Mouse (Mus musculus): ENCODE results near the gene Trim65. TPM values are rescaled to one million over a fixed set of nuclear protein-coding genes. Genes with fewer than 3 reads are reported as not detected.
A peak's percentile ranks its signal among the peaks of the same experiment; 100 is the strongest.

Gene Trim65
- polyA plus RNA-seq, 1 experiment, result 3.4 TPM

DNA sequence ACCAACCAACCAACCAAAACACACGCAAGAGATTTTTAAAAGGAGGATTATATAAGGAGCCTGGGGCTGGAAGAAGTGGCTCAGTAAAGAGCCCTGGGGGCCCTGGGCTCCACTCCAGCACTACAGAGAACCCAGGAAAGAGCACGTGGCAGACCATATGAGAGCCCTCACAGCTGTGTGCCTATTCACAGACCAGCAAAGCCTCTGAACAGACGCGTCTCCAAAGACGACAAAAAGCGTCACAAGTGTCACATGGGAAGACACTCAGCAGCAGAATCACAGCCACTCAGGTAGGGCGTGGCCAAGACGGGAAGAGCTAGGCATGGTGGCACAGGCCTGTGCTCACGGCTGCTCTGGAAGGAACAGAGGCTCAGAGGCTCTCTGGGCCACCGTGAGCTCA, 31.2 kb upstream of the Trim65 start:
- DNase-seq (ENCODE audit: low read depth), result peak; percentile 61

DNA sequence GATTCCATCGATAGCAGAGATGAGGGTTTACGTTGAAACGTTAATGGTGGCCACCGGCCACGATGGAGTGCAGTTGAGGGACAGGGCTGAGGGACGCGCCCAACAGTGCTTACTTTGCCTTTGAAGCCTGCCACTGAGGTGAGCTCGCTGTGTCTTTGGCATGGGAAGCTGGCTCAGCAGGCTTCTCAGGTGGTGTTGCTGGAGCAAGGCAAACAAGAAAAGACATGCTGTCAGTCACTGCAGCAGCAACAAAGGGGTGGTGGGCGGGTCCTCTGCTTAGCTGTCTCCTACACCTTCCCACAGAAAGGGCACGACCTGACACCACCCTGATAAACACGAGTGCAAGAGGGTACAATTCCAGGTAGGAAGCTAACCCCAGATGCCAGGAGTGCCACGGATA, 30.4 kb upstream of the Trim65 start:
- TF ChIP-seq CTCF (IDR thresholded peaks at IDR 0.05; ENCODE audit: borderline replicate concordance, extremely low read depth, insufficient read depth, insufficient read length) (no peak), POLR2A (IDR thresholded peaks at IDR 0.05; ENCODE audit: borderline replicate concordance, extremely low read depth, insufficient read depth, insufficient read length, poor library complexity, severe bottlenecking) (no peak)
- DNase-seq (ENCODE audit: low read depth), result no peak

More for the DNA sequence above, 31.2 kb upstream of the Trim65 start:
- TF ChIP-seq POLR2A (IDR thresholded peaks at IDR 0.05; ENCODE audit: borderline replicate concordance, extremely low read depth, insufficient read depth, insufficient read length, poor library complexity, severe bottlenecking) (no peak), CTCF (IDR thresholded peaks at IDR 0.05; ENCODE audit: borderline replicate concordance, extremely low read depth, insufficient read depth, insufficient read length) (no peak)

DNA sequence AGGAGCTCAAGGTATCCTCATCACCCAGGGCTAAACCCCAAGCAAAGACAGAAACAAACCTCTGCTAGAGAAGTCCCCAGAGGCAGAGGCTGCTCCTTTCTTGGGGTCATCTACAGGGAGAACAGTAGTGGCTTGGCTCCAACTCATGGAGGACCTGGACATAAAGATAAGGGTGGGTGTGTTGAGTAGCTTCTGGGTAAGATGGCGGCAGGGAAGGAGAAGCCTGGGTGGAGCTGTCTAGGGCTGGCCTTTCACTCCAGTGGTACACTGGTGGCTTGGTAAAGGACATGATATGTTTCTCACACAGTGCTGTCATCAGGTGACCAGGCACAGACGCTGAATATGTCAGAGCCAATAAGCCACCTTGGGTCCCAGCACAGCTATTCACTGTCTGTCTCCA, 20.0 kb upstream of the Trim65 start:
- no peak for DNase-seq (ENCODE audit: low read depth)
- TF ChIP-seq POLR2A (IDR thresholded peaks at IDR 0.05; ENCODE audit: borderline replicate concordance, extremely low read depth, insufficient read depth, insufficient read length, poor library complexity, severe bottlenecking) (no peak), CTCF (IDR thresholded peaks at IDR 0.05; ENCODE audit: borderline replicate concordance, extremely low read depth, insufficient read depth, insufficient read length) (no peak)

DNA sequence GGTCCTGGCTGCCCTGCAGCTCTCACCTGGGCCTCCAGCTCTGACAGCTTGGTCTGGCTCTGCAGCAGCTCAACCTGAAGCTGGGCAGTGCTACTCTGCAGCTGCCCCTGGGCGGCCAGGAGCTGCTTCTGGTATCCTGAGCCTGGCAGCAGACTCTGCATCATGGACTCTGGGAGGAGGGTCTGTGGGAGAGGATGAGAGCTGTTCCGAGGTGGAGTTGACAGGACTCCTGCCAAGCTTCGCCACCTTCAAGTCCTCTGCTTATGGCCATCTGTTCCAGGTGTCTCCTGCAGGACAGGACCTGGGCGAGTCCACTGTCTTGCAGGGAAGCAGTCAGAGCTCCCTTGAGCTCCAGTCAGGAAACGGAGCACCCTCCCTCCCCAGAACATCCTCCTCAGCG, 18.4 kb upstream of the Trim65 start:
- no peak for DNase-seq (ENCODE audit: low read depth)
- TF ChIP-seq CTCF (IDR thresholded peaks at IDR 0.05; ENCODE audit: borderline replicate concordance, extremely low read depth, insufficient read depth, insufficient read length) (no peak), POLR2A (IDR thresholded peaks at IDR 0.05; ENCODE audit: borderline replicate concordance, extremely low read depth, insufficient read depth, insufficient read length, poor library complexity, severe bottlenecking) (no peak)

DNA sequence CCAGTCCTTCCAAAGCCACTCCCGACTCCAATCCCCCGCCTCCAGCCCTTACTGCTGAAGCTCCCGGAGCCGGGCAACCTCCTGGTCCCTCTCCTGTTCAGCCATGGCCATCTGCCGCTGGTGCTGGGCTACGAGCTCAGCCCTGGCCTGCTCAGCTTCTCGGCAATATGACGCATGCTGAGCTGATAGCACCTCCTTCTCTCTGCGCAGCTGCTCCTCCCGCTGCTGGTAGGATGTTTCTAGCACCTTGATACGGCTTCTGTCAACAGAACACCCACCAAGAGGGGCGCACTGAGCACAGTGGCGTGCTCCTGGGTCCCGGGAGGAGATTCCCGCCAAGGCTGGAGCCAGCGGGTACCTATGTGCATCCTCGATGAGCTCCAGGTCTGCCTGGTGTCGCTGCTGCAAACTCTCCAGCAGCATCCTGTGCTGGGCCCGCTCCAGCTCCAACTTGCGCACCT, 17.9 kb upstream of the Trim65 start:
- peak; percentile 29 for DNase-seq (ENCODE audit: low read depth)
- TF ChIP-seq POLR2A (IDR thresholded peaks at IDR 0.05; ENCODE audit: borderline replicate concordance, extremely low read depth, insufficient read depth, insufficient read length, poor library complexity, severe bottlenecking) (no peak), CTCF (IDR thresholded peaks at IDR 0.05; ENCODE audit: borderline replicate concordance, extremely low read depth, insufficient read depth, insufficient read length) (no peak)

DNA sequence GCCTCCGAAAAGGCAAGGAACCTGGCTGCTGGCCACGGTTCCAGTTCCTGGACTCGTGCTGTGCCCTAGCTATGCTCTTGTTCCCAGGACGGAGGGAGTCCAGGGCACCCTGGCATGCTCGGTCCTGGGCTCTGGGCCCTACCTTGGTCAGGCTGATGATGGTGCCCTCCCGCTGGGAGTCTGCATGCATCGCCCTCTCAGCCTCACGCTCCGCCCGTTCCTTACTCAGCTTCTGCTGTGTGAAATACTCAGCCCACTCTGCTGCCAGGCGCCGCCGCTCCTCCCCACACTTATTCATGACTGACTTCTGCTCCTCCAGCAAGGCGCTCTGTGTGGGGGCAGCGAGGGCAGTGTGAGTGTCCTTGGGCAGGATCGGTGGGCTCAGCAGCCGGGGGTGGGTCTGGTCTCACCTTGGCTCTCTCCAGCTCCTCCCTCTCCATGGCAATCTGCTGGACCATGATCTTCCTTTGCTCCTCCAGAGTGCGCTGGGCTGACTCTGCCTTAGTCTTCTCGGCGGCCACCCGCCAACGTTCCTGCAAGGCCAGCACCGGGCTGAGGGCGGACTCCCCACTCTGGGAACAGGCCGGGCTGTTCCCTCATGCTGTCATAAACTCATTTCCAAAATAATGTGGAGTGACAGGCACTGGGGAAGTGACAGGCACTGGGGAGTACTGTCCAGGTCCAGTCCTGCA, 15.5 kb upstream of the Trim65 start:
- DNase-seq (ENCODE audit: low read depth), result peak; percentile 41
- TF ChIP-seq CTCF (IDR thresholded peaks at IDR 0.05; ENCODE audit: borderline replicate concordance, extremely low read depth, insufficient read depth, insufficient read length) (no peak), POLR2A (IDR thresholded peaks at IDR 0.05; ENCODE audit: borderline replicate concordance, extremely low read depth, insufficient read depth, insufficient read length, poor library complexity, severe bottlenecking) (no peak)

DNA sequence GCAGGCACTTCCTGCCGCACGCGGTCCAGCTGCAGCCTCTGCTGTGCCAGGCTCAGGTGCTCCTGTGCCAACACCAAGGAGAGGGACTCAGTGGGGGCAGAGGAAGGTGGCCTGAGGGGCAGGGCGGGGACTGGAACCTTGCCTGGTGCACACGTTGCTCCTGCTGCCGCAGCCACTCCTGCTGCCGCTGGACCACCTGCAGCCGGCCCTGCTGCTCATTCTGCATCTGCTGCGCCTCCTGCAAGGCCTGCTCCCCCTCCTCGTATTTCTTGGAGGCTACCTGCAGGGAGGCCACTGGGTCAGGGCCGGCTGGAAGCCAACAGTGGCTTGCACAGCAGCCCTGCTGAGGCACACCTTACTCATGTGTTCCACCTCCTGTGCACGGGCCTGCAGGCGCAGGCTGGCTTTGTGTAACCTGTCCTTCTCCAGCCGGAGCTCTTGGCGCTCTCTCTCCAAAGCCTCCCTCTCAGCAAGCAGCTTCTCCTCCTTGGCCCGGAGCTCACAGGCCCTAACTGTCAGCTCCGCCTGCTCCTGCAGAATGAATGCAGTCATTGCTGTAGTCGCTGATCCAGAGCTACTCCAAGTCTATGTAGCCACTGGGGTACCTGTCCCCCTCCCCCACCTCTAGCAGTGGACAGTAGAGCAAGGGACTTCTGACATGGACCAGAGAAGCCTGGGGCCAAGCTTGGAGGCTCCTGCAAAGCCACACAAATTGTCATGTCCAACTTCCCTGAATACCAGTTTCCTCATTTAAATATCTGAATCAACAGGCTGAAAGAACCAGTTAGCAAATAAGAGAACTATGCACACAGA, 14.8 kb upstream of the Trim65 start:
- TF ChIP-seq CTCF (IDR thresholded peaks at IDR 0.05; ENCODE audit: borderline replicate concordance, extremely low read depth, insufficient read depth, insufficient read length) (no peak), POLR2A (IDR thresholded peaks at IDR 0.05; ENCODE audit: borderline replicate concordance, extremely low read depth, insufficient read depth, insufficient read length, poor library complexity, severe bottlenecking) (no peak)
- no peak for DNase-seq (ENCODE audit: low read depth)

DNA sequence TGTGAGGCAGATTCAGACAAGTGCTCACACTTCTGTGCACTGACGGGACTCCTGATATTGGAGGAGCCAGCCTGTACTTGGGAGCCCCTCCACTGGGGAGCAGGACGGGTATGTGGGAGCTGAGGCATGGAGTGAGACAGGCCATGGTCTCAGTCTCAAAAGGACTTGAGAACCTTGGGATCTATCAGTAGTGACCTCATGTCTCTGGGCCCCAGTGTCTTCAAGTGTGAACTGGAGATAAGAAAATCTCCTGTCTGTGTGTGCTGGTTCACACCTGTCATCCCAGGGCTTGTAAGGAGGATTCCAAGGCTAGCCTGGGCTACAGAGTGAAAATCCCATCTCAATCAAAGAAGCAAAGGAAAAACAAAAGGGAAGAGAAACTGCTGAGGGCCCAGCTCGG, 12.5 kb upstream of the Trim65 start:
- TF ChIP-seq CTCF (IDR thresholded peaks at IDR 0.05; ENCODE audit: borderline replicate concordance, extremely low read depth, insufficient read depth, insufficient read length), result no peak
- TF ChIP-seq POLR2A (IDR thresholded peaks at IDR 0.05; ENCODE audit: borderline replicate concordance, extremely low read depth, insufficient read depth, insufficient read length, poor library complexity, severe bottlenecking), result no peak
- no peak for DNase-seq (ENCODE audit: low read depth)

DNA sequence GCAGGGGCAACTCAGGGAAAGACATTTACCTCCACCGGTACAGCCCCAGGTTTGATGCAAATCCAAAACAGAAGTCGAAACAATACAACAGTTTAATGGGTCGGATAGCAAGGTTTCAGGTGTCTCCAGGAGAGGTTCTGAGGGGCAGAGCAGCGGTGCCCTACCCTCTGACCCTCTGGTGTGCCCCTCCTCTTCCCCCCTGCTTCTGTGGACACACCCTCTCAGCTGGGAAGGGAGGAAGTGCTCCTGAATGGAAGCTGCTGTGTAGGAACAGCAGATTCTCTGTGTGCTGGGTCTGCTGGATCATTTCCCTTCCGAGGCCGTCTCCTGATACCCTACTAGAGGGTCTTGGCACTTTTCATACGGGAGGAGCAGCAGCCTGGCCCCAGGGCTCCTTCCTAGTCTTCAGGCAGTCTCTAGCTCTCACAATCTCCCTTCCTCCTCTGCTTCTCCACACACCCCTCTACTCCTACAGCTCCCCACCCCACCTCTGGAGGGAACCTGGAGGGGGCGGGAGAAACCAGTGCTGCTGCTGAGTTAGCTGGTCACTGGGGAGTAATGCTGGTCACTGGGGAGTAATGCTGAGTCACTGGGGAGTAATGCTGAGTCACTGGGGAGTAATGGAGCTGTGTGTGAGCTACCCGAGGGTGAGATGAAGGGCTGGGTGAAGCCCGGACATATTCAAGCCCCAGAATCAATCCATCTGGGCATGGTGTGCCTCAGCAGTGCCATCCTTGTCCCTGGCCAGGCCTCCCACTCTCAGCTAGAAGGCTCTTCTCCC, 11.5 kb upstream of the Trim65 start:
- no peak for DNase-seq (ENCODE audit: low read depth)
- TF ChIP-seq POLR2A (IDR thresholded peaks at IDR 0.05; ENCODE audit: borderline replicate concordance, extremely low read depth, insufficient read depth, insufficient read length, poor library complexity, severe bottlenecking) (no peak), CTCF (IDR thresholded peaks at IDR 0.05; ENCODE audit: borderline replicate concordance, extremely low read depth, insufficient read depth, insufficient read length) (no peak)

DNA sequence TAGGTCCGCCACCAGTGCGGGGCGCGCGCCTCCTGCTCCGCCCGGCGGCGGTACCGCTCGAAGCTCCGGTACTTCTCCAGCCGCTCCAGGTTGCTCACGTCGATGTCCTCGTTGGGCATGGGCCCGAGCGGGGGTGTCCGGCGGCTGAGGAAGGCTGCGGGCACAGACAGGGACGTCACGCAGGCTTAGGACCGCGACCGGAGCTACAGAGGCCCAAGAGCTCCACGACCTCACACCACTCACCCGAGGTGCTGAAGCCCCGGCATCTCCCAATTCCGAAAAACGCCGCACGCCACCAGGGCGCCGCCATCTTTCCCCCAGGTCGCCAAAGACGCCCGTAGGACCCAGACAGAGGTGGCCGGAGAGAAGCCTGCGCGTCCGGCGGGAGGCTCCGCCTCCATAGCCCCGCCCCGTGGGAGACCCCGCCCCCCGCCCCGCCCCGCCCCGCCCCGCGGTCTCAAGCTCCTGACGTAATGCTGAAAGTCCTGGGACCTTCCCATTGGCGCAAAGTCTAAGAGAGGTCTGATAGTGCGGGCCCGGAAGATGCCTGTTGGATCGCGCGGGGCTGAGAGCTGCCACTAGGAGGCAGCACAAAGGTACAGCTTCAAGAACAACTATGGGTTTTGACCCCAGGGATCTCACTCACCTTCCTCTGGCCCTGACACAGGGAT, 7.7 kb upstream of the Trim65 start, which contains the start of gene Mrpl38:
Gene Mrpl38 (minus strand): TSS at position 401 of the 671 bp plus-strand sequence.
- DNase-seq (ENCODE audit: low read depth), result peak; percentile 98
- TF ChIP-seq POLR2A (IDR thresholded peaks at IDR 0.05; ENCODE audit: borderline replicate concordance, extremely low read depth, insufficient read depth, insufficient read length, poor library complexity, severe bottlenecking), result peak; percentile 37; the same call in 1 of the 2 replicates
- TF ChIP-seq CTCF (IDR thresholded peaks at IDR 0.05; ENCODE audit: borderline replicate concordance, extremely low read depth, insufficient read depth, insufficient read length), result peak; percentile 89

Data from brain, embryonic 14.5 days (tissue).